Mouse (Mus musculus) heart, embryonic 16.5 days (tissue): ENCODE measurements at regions not wholly inside any gene's neighbourhood (a gene's known extent, or its start where the extent isn't known, plus 50 kb on each side); places are given as distances from the start of the nearest gene placed in this dataset.

Source experiments
- ATAC-seq: fragments of 200-750 bp; cut with Nextera tagmentation; replicated peaks from 2 replicates; pipeline ENCODE4 v1.8.0; 2017; ENCODE audit warnings: moderate number of reproducible peaks; ENCODE audit not compliant: insufficient read depth, low FRiP score; ENCODE audit errors: extremely low read depth
- H3K27ac ChIP-seq: fragments of 300-500 bp; sonication (generic); 2 replicates; pipeline ENCODE4 v1.5.1; 2014; ENCODE audit warnings: mild to moderate bottlenecking, low read length, control low read depth, moderate library complexity
- H3K27me3 ChIP-seq: fragments of 300-500 bp; sonication (generic); 2 replicates; pipeline ENCODE4 v1.6.1; 2014; ENCODE audit warnings: low read length, mixed read lengths; ENCODE audit not compliant: control insufficient read depth, insufficient read depth
- H3K36me3 ChIP-seq: fragments of 300-500 bp; sonication (generic); 2 replicates; pipeline ENCODE4 v1.6.1; 2014; ENCODE audit not compliant: control insufficient read depth, insufficient read depth
- H3K4me1 ChIP-seq: fragments of 300-500 bp; sonication (generic); 2 replicates; pipeline ENCODE4 v1.6.1; 2014; ENCODE audit warnings: low read length, mixed read lengths; ENCODE audit not compliant: control insufficient read depth, insufficient read depth
- H3K4me2 ChIP-seq: fragments of 300-500 bp; sonication (generic); 2 replicates; pipeline ENCODE4 v1.6.1; 2014; ENCODE audit warnings: low read depth, mild to moderate bottlenecking, control low read depth, low read length
- H3K4me3 ChIP-seq: fragments of 300-500 bp; sonication (generic); 2 replicates; pipeline ENCODE4 v1.5.1; 2014; ENCODE audit warnings: mild to moderate bottlenecking, control low read depth, low read length
- H3K9ac ChIP-seq: fragments of 300-500 bp; sonication (generic); 2 replicates; pipeline ENCODE4 v1.6.1; 2014; ENCODE audit warnings: low read length, control low read depth
- H3K9me3 ChIP-seq: fragments of 300-500 bp; sonication (generic); replicated peaks from 2 replicates; pipeline ENCODE4 v1.6.1; 2016; ENCODE audit warnings: low read length; ENCODE audit not compliant: control insufficient read depth
- WGBS: fragments of 180-500 bp; shearing (Covaris S2); extraction: QIAGEN DNeasy Blood & Tissue Kit; methylation state at CpG from one replicate; pipeline ENCODE4 v1.1.7; 2014; 5-methylcytosine and 5-hydroxymethylcytosine counted together

GRCm38 (mm10) chr10:46046890-46047414 is 469.3 kb downstream of the Hace1 start:
- Histone ChIP-seq H3K9ac (no peak overlapping the region), H3K9me3 (no peaks in the 10 kb centered on the region), H3K4me1 (peaks cover 4% of the 10 kb centered on the region; the same call in 1 of the 2 replicates), H3K27ac (no peak overlapping the region), H3K4me2 (no peak overlapping the region), H3K36me3 (no peaks in the 10 kb centered on the region), H3K4me3 (no peak overlapping the region), H3K27me3 (no peaks in the 10 kb centered on the region)
- WGBS = 56% methylated on average over 8 of the region's 8 CpGs
- no peak for ATAC-seq

- no peaks in the 10 kb centered on the region for H3K27me3 ChIP-seq
- H3K4me1 ChIP-seq = peaks cover 4% of the 10 kb centered on the region; the same call in 1 of the 2 replicates
- no peak for ATAC-seq
- H3K36me3 ChIP-seq = no peaks in the 10 kb centered on the region
- no peak overlapping the region for H3K27ac ChIP-seq
- no peak overlapping the region for H3K9ac ChIP-seq
- no peak overlapping the region for H3K4me3 ChIP-seq
- 59% methylated on average over 4 of the region's 4 CpGs for WGBS
- no peaks in the 10 kb centered on the region for H3K9me3 ChIP-seq
- H3K4me2 ChIP-seq = no peak overlapping the region
Measured at GRCm38 (mm10) chr10:46047591-46047990, 470.0 kb downstream of the Hace1 start.

GRCm38 (mm10) chr10:46057362-46058198 is 480.0 kb downstream of the Hace1 start:
- no peak for ATAC-seq

GRCm38 (mm10) chr10:46058199-46058472 is 480.5 kb downstream of the Hace1 start:
- no peaks in the 10 kb centered on the region for H3K36me3 ChIP-seq
- H3K9me3 ChIP-seq = no peaks in the 10 kb centered on the region
- ATAC-seq = no peak
- H3K9ac ChIP-seq = no peak overlapping the region
- WGBS = 81% methylated on average over 5 of the region's 5 CpGs
- H3K4me3 ChIP-seq = no peak overlapping the region
- H3K4me1 ChIP-seq = no peaks in the 10 kb centered on the region
- H3K27ac ChIP-seq = no peak overlapping the region
- H3K27me3 ChIP-seq = no peaks in the 10 kb centered on the region
- H3K4me2 ChIP-seq = no peak overlapping the region

More at GRCm38 (mm10) chr10:46057362-46058198, 480.0 kb downstream of the Hace1 start:
- no peak overlapping the region for H3K4me2 ChIP-seq
- no peaks in the 10 kb centered on the region for H3K27me3 ChIP-seq
- H3K4me3 ChIP-seq = no peak overlapping the region
- H3K9me3 ChIP-seq = no peaks in the 10 kb centered on the region
- no peaks in the 10 kb centered on the region for H3K4me1 ChIP-seq
- H3K9ac ChIP-seq = no peak overlapping the region
- H3K36me3 ChIP-seq = no peaks in the 10 kb centered on the region
- no peak overlapping the region for H3K27ac ChIP-seq
- 32% methylated on average over 14 of the region's 14 CpGs for WGBS

- H3K9ac ChIP-seq = no peak overlapping the region
- no peak overlapping the region for H3K27ac ChIP-seq
- no peaks in the 10 kb centered on the region for H3K36me3 ChIP-seq
- H3K4me2 ChIP-seq = no peak overlapping the region
- H3K4me3 ChIP-seq = no peak overlapping the region
- no peaks in the 10 kb centered on the region for H3K9me3 ChIP-seq
- H3K27me3 ChIP-seq = no peaks in the 10 kb centered on the region
- no peaks in the 10 kb centered on the region for H3K4me1 ChIP-seq
- 64% methylated on average over 3 of the region's 3 CpGs for WGBS
- ATAC-seq = no peak
Measured at GRCm38 (mm10) chr10:46059285-46059684, 481.7 kb downstream of the Hace1 start.

- 79% methylated on average over 4 of the region's 4 CpGs for WGBS
- Histone ChIP-seq H3K27ac (no peak overlapping the region), H3K4me3 (no peak overlapping the region), H3K4me2 (no peak overlapping the region), H3K36me3 (no peaks in the 10 kb centered on the region), H3K27me3 (no peaks in the 10 kb centered on the region), H3K4me1 (no peaks in the 10 kb centered on the region), H3K9ac (no peak overlapping the region), H3K9me3 (no peaks in the 10 kb centered on the region)
- ATAC-seq = no peak
Measured at GRCm38 (mm10) chr10:46063831-46064230, 486.2 kb downstream of the Hace1 start.

GRCm38 (mm10) chr10:46070766-46071165 is 493.1 kb downstream of the Hace1 start:
- no peak overlapping the region for H3K9ac ChIP-seq
- H3K4me3 ChIP-seq = no peak overlapping the region
- no peaks in the 10 kb centered on the region for H3K4me1 ChIP-seq
- H3K27me3 ChIP-seq = no peaks in the 10 kb centered on the region
- no peaks in the 10 kb centered on the region for H3K36me3 ChIP-seq
- H3K9me3 ChIP-seq = no peaks in the 10 kb centered on the region
- WGBS = 76% methylated on average over 3 of the region's 3 CpGs
- no peak overlapping the region for H3K4me2 ChIP-seq
- no peak for ATAC-seq
- no peak overlapping the region for H3K27ac ChIP-seq

- H3K27me3 ChIP-seq = no peaks in the 10 kb centered on the region
- H3K9ac ChIP-seq = no peak overlapping the region
- WGBS = 57% methylated on average over 8 of the region's 8 CpGs
- H3K9me3 ChIP-seq = no peaks in the 10 kb centered on the region
- no peak overlapping the region for H3K4me3 ChIP-seq
- no peaks in the 10 kb centered on the region for H3K4me1 ChIP-seq
- ATAC-seq = no peak
- H3K36me3 ChIP-seq = no peaks in the 10 kb centered on the region
- H3K27ac ChIP-seq = no peak overlapping the region
- H3K4me2 ChIP-seq = no peak overlapping the region
Measured at GRCm38 (mm10) chr10:46071220-46071619, 493.6 kb downstream of the Hace1 start.

- H3K9me3 ChIP-seq = no peaks in the 10 kb centered on the region
- H3K4me1 ChIP-seq = no peaks in the 10 kb centered on the region
- no peak overlapping the region for H3K4me3 ChIP-seq
- H3K36me3 ChIP-seq = no peaks in the 10 kb centered on the region
- H3K4me2 ChIP-seq = no peak overlapping the region
- 83% methylated on average over 12 of the region's 12 CpGs for WGBS
- no peaks in the 10 kb centered on the region for H3K27me3 ChIP-seq
- no peak for ATAC-seq
- H3K27ac ChIP-seq = no peak overlapping the region
- no peak overlapping the region for H3K9ac ChIP-seq
Measured at GRCm38 (mm10) chr10:46071810-46072549, 494.4 kb downstream of the Hace1 start.
